Mouse (Mus musculus): ENCODE measurements at regions not wholly inside any gene's neighbourhood (a gene's known extent, or its start where the extent isn't known, plus 50 kb on each side); places are given as distances from the start of the nearest gene placed in this dataset.

DNA sequence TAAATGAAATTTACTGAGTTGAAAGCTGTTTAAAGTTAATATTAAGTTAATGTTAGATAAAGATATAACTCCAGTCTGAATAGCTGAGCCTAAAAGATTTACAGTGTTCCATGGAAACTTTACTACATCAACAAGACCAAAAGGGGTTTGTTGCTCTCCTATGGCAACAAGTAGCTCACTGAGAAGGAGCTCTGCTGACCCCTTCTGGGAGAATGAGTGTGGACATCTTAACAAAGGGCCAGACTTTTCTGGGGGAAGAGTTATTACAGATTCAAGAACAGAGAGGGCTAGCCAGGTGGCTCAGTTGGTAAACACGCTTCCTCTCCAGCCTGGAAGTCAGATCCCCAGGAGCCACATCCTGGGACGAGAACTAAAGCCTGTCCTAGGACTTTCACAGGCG, 54.5 kb upstream of the Otud4 start:
- TF ChIP-seq POLR2A (IDR thresholded peaks at IDR 0.05; ENCODE audit: borderline replicate concordance, extremely low read depth, low read depth, low read length) (no peak), CTCF (IDR thresholded peaks at IDR 0.05; ENCODE audit: insufficient read depth, low read length) (no peak; the same call in 1 of the 2 replicates)

All from lung, adult 2 months (tissue).